Mouse (Mus musculus): ENCODE measurements around the gene Hhipl1. TPM values are rescaled to one million over a fixed set of nuclear protein-coding genes. Genes with fewer than 3 reads are reported as not detected.

Gene Hhipl1
- polyA plus RNA-seq, 1 experiment, result 1.6 TPM

DNA sequence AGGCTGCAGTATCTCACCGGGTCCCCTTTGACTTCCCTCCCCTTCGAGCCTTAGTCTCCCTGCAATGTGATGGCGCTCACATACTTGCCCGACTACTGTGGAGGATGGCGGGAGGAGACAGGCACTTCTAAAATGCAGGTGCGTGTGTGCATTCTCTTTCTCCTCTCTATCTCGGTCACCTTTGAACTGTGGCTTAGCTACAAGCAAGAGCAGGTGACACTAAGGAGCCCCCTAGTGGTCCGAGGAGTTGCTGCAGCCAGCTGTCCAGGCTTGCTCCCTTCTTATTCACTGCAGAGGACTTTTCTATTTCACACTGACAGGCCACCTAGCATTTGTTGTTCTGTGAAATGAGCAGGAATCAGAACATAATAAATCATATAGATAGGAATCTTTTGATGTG is 13.1 kb upstream of the Hhipl1 start:
- H3K36me3 ChIP-seq (ENCODE audit: control insufficient read depth, insufficient read depth), result no peaks in the 10 kb centered on the region
- TF ChIP-seq MYOG (IDR thresholded peaks at IDR 0.05; ENCODE audit: control insufficient read depth, extremely low read depth, insufficient read length), result no peak
- TF ChIP-seq CTCF (IDR thresholded peaks at IDR 0.05; ENCODE audit: control insufficient read depth, insufficient read depth, insufficient read length), result peak; percentile 59
- no peaks in the 10 kb centered on the region for H3K79me3 ChIP-seq (ENCODE audit: low read depth)
- H3ac ChIP-seq (ENCODE audit: control insufficient read depth, insufficient read length, low read depth), result no peak overlapping the region
- H3K79me2 ChIP-seq (ENCODE audit: control insufficient read depth, insufficient read depth), result no peaks in the 10 kb centered on the region
- H3K4me3 ChIP-seq (ENCODE audit: insufficient read depth, poor library complexity, severe bottlenecking), result no peak overlapping the region
- H3K27me3 ChIP-seq (ENCODE audit: control insufficient read depth, insufficient read depth, insufficient read length), result peaks cover 14% of the 10 kb centered on the region

- H3K4me3 ChIP-seq (ENCODE audit: insufficient read depth, poor library complexity, severe bottlenecking), result no peak overlapping the region
- no peak overlapping the region for H3ac ChIP-seq (ENCODE audit: control insufficient read depth, insufficient read length, low read depth)
- H3K79me2 ChIP-seq (ENCODE audit: control insufficient read depth, insufficient read depth), result no peaks in the 10 kb centered on the region
- H3K36me3 ChIP-seq (ENCODE audit: control insufficient read depth, insufficient read depth), result no peaks in the 10 kb centered on the region
- peaks cover 11% of the 10 kb centered on the region for H3K27me3 ChIP-seq (ENCODE audit: control insufficient read depth, insufficient read depth, insufficient read length)
- H3K79me3 ChIP-seq (ENCODE audit: low read depth), result no peaks in the 10 kb centered on the region
- TF ChIP-seq CTCF (IDR thresholded peaks at IDR 0.05; ENCODE audit: control insufficient read depth, insufficient read depth, insufficient read length) (no peak), MYOG (IDR thresholded peaks at IDR 0.05; ENCODE audit: control insufficient read depth, extremely low read depth, insufficient read length) (no peak), MYOD1 (IDR thresholded peaks at IDR 0.05; ENCODE audit: control insufficient read depth, insufficient read length, low read depth) (no peak), FOSL1 (IDR thresholded peaks at IDR 0.05; ENCODE audit: insufficient read depth, low read length, poor library complexity, severe bottlenecking) (no peak), CEBPB (IDR thresholded peaks at IDR 0.05; ENCODE audit: low read depth) (no peak), USF1 (IDR thresholded peaks at IDR 0.05; ENCODE audit: low read depth) (no peak), MAX (IDR thresholded peaks at IDR 0.05) (no peak)
Observed at GRCm38 (mm10) chr12:108294620-108295019, 11.4 kb upstream of the Hhipl1 start.

DNA sequence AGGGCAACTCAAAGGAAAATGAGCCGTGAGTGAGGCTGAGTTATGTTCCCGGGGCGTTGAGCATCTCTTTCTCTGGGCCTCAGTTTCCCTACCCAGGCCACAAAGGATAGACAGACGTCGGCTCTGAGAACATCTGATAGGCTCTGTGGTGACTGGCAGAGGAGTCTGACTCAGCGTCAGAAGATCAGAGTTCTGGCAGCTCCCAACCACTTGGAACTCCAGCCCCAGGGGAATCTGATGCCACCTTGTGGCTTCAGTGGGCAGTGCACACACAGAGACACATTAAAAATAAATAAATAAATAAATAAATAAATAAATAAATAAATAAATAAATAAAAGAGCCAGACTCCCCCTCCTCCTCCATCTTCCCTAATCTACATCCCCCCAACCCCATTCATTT is 9.0 kb upstream of the Hhipl1 start:
- H3K79me3 ChIP-seq (ENCODE audit: low read depth), result no peaks in the 10 kb centered on the region
- H3K36me3 ChIP-seq (ENCODE audit: control insufficient read depth, insufficient read depth), result no peaks in the 10 kb centered on the region
- H3ac ChIP-seq (ENCODE audit: control insufficient read depth, insufficient read length, low read depth), result no peak overlapping the region
- no peaks in the 10 kb centered on the region for H3K79me2 ChIP-seq (ENCODE audit: control insufficient read depth, insufficient read depth)
- no peak overlapping the region for H3K4me3 ChIP-seq (ENCODE audit: insufficient read depth, poor library complexity, severe bottlenecking)
- TF ChIP-seq MYOG (IDR thresholded peaks at IDR 0.05; ENCODE audit: control insufficient read depth, extremely low read depth, insufficient read length) (no peak), CTCF (IDR thresholded peaks at IDR 0.05; ENCODE audit: control insufficient read depth, insufficient read depth, insufficient read length) (no peak), FOSL1 (IDR thresholded peaks at IDR 0.05; ENCODE audit: insufficient read depth, low read length, poor library complexity, severe bottlenecking) (no peak)
- no peaks in the 10 kb centered on the region for H3K27me3 ChIP-seq (ENCODE audit: control insufficient read depth, insufficient read depth, insufficient read length)

- Histone ChIP-seq H3K79me2 (ENCODE audit: control insufficient read depth, insufficient read depth) (no peaks in the 10 kb centered on the region), H3ac (ENCODE audit: control insufficient read depth, insufficient read length, low read depth) (no peak overlapping the region), H3K79me3 (ENCODE audit: low read depth) (no peaks in the 10 kb centered on the region), H3K27me3 (ENCODE audit: control insufficient read depth, insufficient read depth, insufficient read length) (no peaks in the 10 kb centered on the region), H3K4me3 (ENCODE audit: insufficient read depth, poor library complexity, severe bottlenecking) (no peak overlapping the region), H3K36me3 (ENCODE audit: control insufficient read depth, insufficient read depth) (no peaks in the 10 kb centered on the region)
- TF ChIP-seq MYOD1 (IDR thresholded peaks at IDR 0.05; ENCODE audit: control insufficient read depth, insufficient read length, low read depth) (no peak), MAX (IDR thresholded peaks at IDR 0.05) (no peak), FOSL1 (IDR thresholded peaks at IDR 0.05; ENCODE audit: insufficient read depth, low read length, poor library complexity, severe bottlenecking) (no peak), USF1 (IDR thresholded peaks at IDR 0.05; ENCODE audit: low read depth) (no peak), MYOG (IDR thresholded peaks at IDR 0.05; ENCODE audit: control insufficient read depth, extremely low read depth, insufficient read length) (no peak), CTCF (IDR thresholded peaks at IDR 0.05; ENCODE audit: control insufficient read depth, insufficient read depth, insufficient read length) (no peak), CEBPB (IDR thresholded peaks at IDR 0.05; ENCODE audit: low read depth) (no peak)
Observed at GRCm38 (mm10) chr12:108301006-108301405, 5.1 kb upstream of the Hhipl1 start.

- no peak overlapping the region for H3K4me3 ChIP-seq (ENCODE audit: insufficient read depth, poor library complexity, severe bottlenecking)
- H3K79me3 ChIP-seq (ENCODE audit: low read depth), result no peaks in the 10 kb centered on the region
- TF ChIP-seq FOSL1 (IDR thresholded peaks at IDR 0.05; ENCODE audit: insufficient read depth, low read length, poor library complexity, severe bottlenecking) (no peak), MAX (IDR thresholded peaks at IDR 0.05) (no peak), MYOG (IDR thresholded peaks at IDR 0.05; ENCODE audit: control insufficient read depth, extremely low read depth, insufficient read length) (no peak)
- H3ac ChIP-seq (ENCODE audit: control insufficient read depth, insufficient read length, low read depth), result no peak overlapping the region
- no peaks in the 10 kb centered on the region for H3K79me2 ChIP-seq (ENCODE audit: control insufficient read depth, insufficient read depth)
- no peaks in the 10 kb centered on the region for H3K27me3 ChIP-seq (ENCODE audit: control insufficient read depth, insufficient read depth, insufficient read length)
- no peaks in the 10 kb centered on the region for H3K36me3 ChIP-seq (ENCODE audit: control insufficient read depth, insufficient read depth)
Observed at GRCm38 (mm10) chr12:108303778-108304365, 2.2 kb upstream of the Hhipl1 start.

DNA sequence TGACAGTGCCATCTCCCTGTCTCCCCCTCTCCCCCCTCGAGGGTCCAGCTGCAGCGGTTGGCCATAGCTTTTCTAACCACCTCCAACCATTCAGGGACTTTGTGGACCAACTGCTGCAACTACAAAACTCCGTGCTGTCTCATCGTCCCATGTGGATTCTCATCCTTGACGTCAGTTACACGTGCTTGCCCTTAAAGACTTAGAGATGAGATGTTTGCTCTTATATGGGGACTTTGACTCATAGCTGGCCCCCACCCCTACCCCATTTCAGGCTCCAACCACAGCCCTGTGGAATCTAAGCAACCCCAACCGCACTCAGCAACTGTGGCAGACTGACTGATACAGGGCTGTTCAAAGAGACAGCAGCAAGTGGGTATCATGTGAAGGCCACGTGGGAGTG is 898 bp upstream of the Hhipl1 start:
- Histone ChIP-seq H3K79me2 (ENCODE audit: control insufficient read depth, insufficient read depth) (no peaks in the 10 kb centered on the region), H3ac (ENCODE audit: control insufficient read depth, insufficient read length, low read depth) (no peak overlapping the region), H3K27me3 (ENCODE audit: control insufficient read depth, insufficient read depth, insufficient read length) (no peaks in the 10 kb centered on the region), H3K79me3 (ENCODE audit: low read depth) (no peaks in the 10 kb centered on the region), H3K4me3 (ENCODE audit: insufficient read depth, poor library complexity, severe bottlenecking) (no peak overlapping the region), H3K36me3 (ENCODE audit: control insufficient read depth, insufficient read depth) (no peaks in the 10 kb centered on the region)
- peak; percentile 61 for TF ChIP-seq MAX (IDR thresholded peaks at IDR 0.05)
- TF ChIP-seq MYOG (IDR thresholded peaks at IDR 0.05; ENCODE audit: control insufficient read depth, extremely low read depth, insufficient read length), result no peak
